Mouse (Mus musculus) kidney, adult 9 months (tissue): ENCODE measurements at regions not wholly inside any gene's neighbourhood (a gene's known extent, or its start where the extent isn't known, plus 50 kb on each side); places are given as distances from the start of the nearest gene placed in this dataset.

Experiments
- DNase-seq: peaks from one replicate; pipeline ENCODE4 v3.0.0; 2022

DNA sequence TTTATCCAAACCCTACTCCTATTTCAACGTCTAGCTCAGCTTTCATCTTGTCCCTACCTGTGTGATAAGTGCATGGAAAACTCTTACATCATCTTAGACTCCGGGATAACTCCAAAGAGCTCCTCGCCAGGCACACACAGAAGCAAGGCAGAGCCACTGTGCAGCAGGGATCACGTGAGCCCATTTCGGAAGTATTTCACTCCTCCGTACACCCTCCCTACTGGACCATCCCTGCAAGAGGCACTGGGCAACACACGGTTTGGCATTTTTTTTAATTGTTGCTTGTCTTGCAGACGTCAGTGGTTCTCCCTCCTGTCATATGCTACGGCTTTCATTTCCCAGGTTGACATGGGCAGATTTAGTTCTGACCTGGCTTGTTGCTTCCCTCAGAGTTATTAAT, 316.0 kb upstream of the Jarid2 start:
- DNase-seq = no peak

DNA sequence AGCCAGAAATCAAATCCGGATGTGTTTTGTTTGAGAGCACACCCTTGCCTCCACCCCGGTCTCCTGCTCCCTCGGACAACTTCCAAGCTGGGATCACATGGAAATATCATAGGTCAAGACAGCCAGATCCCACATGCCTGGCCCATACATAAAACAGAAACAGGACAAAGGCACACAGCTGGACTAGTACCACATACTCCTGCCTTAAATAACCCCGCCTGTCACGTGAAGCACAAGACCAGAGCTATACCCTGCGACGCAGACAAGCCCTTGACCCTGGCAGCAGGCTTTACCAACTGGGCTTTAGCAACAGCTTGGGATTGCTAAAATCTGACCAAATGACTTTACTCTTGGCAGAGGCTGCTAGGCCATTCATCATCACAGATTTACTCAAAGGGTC, 313.3 kb upstream of the Jarid2 start:
- peak; percentile 46 for DNase-seq

DNA sequence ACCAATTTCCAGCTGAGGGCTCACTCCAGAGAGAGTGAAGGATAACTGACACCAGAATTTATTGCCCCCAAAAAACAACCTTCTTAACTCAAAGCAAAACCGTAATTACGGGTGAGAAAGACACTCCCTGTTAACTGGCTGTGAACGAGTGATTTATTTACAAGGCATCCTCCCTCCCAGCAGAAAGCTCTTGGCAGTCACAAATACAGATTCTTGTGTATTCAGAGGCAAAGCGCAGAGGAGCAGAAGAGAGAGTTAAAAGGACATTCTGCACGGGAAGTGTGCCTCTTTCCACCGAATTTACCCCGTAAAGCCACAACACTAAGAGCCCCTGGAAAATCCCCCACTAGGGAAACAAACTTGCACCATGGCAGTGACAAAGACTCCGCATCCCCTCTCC, 312.3 kb upstream of the Jarid2 start:
- peak; percentile 60 for DNase-seq

DNA sequence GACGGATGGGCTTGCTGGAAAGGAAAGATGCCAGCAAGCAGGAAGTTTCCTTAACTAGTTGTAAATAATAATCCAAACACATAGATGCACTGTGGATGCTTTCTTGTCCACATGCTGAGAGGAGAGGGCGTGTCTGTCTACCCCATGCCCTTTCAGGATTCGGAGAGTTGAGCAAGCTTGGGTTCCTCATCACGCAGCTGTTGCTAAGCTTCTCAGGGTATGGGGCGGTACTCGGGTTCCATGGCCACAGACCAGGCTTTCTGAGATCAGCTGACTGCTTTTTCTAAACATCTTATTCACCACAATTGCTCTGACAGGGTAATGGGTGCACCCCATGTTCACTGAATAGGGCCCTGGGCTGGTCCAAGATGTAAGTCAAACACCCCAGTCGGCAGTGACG, 310.2 kb upstream of the Jarid2 start:
- no peak for DNase-seq

DNA sequence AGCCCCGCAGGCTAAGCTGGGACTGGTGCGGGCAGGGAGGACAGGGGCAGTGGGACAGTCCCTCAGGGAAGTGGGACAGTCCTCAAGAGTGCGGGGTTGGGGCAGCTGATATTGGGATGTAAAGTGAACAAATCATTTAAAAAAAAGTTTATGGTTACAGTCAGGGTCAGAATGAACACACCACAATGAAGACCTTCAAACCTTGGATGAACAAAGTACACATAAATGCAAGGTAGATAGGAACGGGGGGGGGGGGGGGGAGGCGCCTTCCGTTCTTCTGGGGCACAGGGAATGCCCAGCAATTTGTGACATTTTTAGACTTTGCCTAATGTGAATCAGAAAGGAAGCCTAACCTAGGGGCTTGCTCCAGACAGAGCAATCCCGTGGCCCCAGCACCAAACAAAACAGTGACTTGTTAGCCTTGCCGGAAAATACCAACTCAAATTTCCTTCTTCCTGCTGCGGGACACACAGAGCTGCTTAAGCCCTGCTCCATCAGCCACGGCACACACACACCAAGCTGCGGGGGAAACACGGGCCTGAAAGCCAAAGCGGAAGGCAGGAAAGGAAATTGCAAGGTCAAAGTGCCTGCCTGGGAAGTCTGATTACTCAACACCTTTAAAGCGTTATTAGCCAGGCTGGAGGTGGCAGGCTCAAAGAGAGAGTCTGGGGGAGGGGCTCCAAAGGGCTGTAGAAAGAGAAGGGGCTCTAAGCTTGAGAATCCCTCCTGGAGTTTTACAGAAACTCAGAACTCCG, 309.6 kb upstream of the Jarid2 start:
- peak; percentile 89 for DNase-seq

DNA sequence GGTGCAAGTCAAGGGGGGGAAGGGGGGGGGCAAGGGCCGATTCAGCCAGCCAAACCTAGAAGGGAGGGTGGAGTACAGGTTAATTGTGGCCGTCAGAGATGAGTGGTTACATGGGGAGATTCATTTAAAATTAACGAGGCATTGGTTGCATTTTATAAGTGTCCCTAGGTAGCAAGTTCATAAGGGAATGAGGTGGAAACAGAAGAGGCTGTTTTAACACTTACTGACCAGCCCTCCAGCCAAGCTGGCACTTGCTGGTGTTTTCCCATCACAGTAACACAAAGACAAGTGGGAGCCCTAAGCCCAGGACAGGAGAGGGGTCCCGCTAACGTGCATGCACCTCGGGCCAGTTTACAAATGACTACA, 309.1 kb upstream of the Jarid2 start:
- peak; percentile 85 for DNase-seq

DNA sequence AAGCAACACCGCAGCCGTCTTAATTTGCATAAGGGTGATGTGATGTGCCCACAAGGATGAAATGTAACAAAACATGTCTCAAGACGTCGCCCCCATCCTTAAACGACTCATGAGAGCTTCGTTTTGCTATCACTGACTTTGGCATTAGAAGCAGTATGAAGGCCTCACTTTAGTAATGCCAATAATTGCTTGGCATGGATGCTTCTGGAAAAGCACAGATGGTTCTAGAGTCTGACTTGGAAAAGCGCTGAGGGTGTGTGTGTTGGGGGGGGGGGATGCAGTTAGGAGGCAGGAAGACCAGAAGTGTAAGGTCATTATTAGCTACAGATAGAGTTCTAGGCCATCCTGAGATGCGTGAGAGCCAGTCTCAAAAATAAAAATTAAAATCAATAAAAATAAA, 308.3 kb upstream of the Jarid2 start:
- no peak for DNase-seq

DNA sequence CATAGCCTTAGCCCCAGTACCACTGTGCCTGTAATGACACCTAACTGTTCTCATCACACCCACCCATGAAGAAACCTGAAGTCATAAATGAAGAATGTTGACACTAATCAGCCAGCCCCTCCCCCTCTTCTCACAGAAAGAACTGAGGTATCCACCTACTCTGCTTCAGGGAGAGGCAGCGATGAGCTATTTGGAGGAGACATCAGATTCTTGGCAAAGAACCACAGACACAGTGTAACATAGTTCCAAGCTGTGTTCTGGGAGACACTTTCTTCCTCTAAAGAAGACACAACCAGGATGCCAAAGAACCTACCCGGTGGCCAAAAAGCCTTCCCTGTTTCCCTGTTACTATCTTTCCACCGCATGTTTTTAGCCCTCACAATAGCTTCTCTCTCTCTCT, 307.8 kb upstream of the Jarid2 start:
- DNase-seq = peak; percentile 33

DNA sequence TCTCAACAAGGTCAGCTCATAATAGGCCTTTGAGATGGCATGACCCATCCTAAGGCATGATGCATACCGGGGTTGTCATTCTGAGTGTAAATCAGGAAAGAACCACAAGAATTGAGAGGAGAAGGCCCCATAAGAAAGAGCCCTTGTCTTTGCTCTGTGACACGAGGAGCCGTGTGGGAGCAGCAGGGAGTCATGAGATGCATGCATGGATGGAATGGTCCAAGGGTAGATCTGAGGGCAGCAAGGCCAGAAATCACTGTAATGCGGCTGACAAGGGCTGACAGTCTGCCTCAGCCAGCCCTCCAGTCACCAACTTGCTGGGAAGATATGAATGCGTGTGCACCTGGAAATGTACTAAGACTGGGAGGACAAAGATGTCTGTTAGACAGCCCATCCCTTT, 307.4 kb upstream of the Jarid2 start:
- DNase-seq = no peak

DNA sequence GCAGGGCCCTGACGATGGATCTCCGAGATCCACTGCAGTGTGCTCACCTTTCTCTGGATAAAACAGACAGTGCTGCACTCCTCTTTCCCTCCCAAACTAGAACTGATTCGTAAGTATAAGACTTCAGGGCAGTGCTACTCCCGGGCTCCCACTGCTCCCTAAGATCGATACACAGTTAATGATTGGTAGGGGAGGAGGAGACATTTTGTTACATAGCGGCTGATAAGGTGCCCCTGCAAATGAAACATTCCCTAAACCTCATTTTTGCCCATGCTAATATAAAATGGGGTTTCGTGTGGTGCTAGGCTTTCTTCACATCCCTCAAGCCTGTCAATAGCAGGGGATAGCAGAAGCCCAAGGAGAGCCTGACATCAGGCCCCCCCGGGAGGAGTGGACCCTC, 298.8 kb upstream of the Jarid2 start:
- no peak for DNase-seq

DNA sequence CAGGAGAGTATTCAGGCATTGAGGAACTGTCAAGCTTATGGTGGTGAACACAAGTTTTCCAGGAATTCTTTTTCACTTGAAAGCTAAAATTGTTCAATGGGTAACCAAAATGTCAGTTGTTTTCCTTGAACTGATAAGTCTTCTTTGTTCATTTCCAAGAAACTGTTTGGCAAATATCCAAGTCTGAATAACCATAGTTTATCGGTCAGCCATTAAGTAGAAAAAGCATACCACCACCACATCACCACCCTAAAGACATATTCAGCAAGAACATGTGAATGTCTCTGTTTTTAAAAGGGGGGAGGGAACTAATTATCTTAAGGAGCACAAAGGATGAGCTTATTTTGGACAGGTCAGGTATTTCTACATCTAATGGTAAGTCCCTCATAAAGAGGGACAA, 291.6 kb upstream of the Jarid2 start:
- no peak for DNase-seq

DNA sequence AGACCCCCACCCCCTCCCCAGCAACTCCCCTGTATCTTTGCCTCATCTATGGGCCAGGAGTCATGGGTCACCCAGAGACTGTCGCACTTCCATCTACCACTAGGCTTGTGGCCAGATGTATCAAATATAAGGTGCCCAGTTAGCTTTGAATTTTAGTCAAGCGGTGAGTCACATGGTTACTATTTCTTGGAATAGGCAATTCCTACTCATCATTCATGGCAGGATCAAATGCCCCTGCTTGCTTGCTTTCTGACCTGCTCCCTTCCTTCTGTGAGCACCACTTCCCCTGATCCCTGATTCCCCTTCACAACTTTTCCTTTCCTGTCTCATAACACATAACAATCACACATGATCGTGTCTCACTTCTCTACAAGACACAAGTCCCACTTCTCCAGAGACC, 288.2 kb upstream of the Jarid2 start:
- no peak for DNase-seq

DNA sequence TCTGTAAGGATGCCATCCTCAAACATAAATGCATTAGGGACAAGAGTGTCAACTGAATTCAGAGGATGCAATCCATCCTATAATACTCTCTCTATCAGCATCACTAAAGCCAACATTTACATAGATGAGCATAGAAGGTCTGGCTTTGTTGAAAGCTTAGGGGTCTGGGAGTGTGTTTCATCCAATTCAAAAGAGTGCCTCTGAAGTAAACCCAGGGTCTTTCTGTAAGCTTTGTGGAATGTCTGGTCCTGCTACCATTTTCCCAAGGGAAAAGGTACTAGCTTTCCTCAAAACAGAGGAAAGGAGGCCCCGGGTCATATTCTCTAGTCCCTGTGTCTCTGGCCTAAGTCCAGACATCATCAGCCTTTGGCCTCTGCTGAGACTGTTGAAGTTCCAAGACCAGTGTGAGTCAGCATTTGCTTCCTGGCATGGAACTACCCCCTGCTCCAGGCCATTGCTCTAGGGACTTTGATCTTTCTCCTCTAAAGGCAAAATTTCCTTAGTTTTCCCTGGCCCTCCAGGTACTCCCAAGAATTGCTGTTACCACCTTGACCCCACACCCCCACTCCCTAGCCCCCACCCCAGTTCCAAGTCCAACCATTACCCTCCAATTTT, 280.0 kb upstream of the Jarid2 start:
- DNase-seq = peak; percentile 96

DNA sequence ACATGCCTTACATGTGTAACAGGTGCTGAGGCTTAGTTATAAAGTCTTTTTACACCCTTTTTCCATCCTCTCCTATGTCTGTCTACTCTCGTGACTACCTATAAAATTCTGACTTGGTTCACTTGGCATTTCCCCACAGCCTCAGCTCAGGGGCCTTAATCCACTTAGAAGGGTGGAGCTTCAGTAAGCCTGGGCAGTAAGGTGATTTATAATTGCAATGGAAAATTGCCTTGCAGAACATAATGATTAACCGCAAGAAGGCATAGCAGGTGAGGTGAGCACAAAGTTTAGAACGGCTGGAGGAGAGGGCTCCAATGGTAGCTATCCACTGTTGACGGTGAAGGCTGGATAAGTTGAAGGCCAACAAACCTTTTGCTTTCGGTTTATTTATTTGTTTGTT, 278.1 kb upstream of the Jarid2 start:
- peak; percentile 92 for DNase-seq

DNA sequence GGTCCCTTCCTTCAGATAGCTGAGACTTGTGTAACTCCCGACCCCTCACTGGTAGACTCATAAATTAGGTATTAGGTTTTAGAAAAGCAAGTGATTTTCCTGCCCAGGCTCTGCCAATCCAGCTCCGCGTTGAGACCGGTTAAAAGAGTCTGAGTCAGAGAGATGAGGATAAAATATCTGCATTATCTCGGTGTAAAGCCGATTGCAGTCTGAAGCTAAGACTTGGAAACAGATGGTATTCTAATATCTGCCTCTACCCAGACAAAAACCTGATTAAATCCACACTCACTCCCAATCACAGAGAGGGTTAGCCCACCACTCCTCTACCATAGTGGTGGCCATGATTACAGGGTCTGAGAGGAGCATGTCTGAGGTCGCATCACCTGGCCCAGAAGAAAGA, 276.1 kb upstream of the Jarid2 start:
- no peak for DNase-seq

DNA sequence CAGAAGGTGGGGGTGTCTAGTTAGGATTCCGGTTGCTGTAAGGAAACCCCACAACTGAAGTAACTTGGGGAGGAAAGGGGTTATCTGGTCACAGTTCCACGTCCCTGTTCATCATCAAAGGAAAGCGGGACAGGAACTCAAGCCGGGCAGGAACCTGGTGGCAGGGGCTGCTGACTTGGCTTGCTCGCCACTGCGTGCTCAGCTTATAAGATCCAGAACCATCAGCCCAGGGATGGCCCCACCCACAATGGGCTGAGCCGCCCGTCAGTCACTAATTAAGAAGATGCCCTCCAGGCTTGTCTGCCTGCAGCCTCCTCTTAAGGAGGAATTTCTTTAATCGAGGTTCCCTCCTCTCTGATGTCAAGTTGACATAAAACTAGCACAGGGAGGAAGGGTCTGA, 275.1 kb upstream of the Jarid2 start:
- peak; percentile 79 for DNase-seq

DNA sequence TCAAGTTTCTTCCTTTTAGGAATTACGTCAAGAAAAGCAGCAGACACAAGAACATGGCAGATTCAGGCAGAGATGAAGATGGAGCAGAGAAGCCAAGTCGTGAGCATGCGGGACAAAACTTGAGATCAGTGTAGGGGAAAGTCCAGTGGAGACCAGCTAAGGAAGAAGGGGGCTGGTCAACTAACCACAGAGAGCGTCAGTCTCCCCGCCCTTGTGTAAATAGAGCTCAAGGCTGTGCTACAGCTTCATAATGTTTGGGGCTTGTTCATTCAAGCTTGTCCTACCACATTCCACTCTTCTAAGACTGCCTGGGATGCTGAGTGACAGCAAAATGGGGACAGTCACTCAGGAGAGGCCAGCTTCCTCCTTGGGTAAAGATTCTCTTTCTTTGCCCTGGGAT, 274.1 kb upstream of the Jarid2 start:
- DNase-seq = peak; percentile 43

DNA sequence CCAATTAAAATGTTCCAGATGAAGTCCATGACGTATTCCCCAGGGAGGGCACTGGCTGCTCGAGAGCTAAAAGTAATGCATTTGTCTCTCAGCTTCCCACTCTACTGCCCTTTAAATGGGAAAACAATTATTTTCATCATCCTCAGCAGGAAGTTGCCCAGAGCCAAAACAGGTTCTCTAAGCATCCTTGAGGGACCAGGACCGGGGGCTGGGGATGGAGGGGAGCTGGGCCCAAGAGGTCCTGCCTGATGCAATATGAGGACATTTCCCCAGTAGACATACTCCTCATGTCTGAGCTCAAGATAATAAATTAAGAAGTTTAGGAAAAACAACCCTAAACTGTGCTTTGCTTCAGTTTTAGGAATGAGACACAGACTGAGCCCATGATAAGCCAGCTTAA, 270.5 kb upstream of the Jarid2 start:
- no peak for DNase-seq

DNA sequence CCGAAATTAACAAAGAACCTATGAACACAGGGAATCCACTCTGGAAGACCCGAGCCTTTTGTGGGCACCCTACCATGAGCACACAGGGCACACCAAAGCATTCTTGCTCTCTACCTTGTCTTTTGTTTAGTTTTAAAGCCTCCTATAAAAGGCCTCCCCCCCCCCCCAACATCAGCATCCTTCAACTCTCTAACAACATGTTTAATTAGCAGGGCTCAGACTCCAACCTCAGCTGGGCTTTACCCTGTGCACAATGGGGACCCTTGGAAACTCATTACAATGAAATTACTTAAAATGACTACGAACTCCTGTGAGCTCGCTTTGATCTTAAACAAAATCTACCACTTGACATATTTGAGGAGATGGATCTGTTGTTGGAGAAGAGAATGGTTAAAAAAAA, 270.1 kb upstream of the Jarid2 start:
- no peak for DNase-seq

DNA sequence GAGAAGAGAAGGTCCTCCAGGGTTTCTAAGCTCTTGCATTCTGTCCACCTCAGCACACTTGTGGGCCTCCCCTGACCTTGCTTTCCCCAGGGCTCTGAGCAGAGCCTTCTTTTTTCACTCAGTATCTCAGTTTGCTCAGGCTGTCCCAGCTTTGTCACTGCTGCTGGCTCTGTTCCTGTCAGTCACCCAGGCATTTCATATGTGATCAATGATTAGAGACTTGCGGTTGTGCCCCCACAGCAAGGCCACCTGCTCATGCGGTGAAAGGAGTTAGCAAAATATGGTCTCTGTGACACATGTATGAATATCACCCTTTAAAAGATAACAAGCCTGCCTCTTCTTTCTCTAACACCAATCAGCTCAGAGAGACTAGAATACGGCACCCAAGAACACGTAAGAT, 265.6 kb upstream of the Jarid2 start:
- DNase-seq = no peak

DNA sequence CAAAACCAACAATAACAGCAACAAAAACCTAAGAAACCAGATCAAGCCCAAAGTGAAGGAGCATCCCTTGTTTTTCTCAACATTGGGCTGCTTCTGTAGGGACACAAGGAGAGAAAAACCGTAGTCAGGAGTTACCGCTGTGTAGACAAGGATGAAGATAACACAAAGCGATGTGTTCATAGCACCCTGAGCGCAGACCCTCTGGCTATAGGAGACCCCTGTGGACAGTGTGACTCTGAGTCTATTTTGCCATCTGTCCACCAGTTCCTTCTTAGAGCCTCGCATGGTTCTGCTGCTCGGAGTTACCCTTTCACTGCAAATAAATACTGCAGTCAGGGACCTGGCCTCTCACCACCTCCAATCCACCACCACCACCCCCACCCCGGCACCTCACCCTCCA, 263.7 kb upstream of the Jarid2 start:
- no peak for DNase-seq

DNA sequence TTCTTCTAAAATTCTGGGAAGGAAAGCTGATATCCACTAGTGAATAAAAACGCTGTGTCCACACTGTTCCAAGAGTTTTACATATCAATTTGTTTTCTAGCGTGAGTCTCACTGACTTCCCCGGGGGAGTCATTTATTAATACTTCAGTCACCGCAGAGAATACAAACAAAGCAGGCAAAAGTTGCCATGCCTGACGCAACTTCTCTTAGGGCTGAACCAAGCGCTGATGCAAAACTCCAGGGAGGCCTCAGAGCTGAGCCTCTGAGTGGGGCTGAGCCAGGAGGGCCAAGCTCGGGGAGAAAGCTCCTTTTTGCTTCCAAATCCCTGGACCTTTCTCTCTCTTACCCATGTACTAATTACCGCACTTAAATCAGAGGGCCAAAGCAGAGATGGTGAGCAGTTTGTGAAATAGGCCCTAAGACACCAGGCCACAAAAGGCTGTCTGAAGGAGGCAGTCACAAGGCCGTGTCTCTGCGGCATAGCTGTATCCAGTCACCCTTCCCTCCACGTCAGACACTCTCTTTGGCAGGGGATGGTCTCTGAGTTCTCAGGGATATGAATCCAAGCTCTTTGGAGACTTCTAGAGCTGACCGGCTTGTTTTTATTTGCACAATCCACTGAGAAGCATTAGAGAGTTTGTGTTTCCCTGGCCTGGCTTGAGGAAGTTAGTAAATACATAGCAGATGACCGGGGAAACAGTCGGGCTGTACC, 260.2 kb upstream of the Jarid2 start:
- DNase-seq = no peak

DNA sequence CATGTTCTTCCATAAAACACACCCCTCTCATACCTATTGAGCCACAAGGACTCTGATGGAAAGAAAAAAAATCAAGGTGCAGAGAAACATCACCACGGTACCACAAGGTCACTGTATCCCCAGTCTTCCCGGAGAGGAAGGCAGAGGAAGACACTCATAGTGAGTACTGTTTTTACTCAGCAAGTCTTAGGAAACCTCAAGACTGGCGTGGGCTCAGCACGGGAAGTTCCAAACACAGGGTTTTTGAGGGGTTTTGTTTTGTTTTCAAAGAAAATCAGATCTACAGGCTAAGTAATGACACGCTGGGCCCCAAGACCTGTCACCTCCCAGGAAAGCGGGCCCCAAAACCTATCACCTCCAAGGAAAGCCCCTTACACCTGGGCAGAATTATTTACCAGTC, 259.6 kb upstream of the Jarid2 start:
- no peak for DNase-seq

DNA sequence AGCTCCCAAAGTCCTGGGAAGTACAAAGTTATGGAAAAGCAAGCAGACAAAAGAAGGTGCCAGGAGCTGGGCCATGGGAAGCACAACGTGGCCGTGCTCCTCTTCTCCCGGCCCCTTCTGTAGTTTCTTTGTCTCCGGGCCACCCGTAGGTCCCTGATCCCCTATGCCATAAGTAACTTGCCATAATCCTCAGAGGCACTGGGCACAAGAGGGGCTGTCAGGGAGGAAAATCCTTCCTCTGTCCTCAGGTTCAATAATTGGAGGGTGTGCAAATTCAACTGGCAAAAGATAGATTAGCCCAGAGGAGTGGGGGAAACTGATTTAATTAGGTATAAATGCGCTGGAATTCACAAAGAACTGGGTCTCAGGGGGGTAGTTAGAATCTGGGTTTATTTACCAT, 256.1 kb upstream of the Jarid2 start:
- no peak for DNase-seq

DNA sequence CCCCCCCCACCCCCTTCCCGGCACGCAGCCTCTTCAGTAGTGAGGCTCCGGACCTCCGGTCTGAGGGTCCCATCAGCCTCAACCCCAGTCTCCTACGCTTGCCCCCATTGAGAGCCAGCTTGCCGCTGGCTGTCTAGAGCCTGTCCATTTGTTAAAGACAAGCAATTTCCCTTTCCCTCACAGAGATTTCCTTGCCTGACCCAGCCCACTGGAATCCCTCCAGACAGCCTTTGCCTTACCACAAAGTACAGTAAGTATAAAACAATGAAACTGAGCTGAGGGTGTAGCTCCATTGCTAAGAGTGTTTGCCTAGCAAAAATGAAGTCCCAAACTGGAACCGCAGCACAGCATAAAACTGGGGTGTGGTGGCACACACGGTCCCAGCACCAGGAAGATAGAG, 252.4 kb upstream of the Jarid2 start:
- peak; percentile 77 for DNase-seq
